Mouse (Mus musculus): ENCODE measurements at regions not wholly inside any gene's neighbourhood (a gene's known extent, or its start where the extent isn't known, plus 50 kb on each side); places are given as distances from the start of the nearest gene placed in this dataset.

DNA sequence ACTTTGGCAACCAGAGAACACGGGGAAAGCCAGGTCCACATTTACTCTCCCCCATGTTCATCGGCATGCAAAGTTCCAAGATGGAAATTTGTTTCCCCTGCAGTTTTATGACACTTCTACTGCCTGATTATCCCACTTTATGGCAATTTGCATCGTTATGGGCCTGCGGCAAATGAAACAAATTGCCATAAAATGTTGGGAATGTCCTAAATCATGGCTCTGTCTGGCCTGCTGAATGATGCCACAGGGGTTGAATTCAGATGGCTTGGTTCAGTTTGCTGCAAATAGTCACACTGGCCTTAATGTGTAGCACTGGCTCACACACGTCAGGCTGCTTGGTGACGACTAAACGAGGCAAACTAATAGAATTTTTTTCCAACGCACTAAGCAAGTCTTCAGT lies 393.2 kb downstream of the Psat1 start:
- TF ChIP-seq CTCF (conservative IDR thresholded peaks at IDR 0.05; ENCODE audit: low read length) (no peak), NANOG (IDR thresholded peaks at IDR 0.05; ENCODE audit: borderline replicate concordance, low read length) (no peak)
